Mouse (Mus musculus) myocyte (in vitro differentiated cells): ENCODE measurements at regions not wholly inside any gene's neighbourhood (a gene's known extent, or its start where the extent isn't known, plus 50 kb on each side); places are given as distances from the start of the nearest gene placed in this dataset.

ENCODE experiments used
- CEBPB ChIP-seq: IDR thresholded peaks from 2 replicates; pipeline ENCODE4 v1.6.1; 2011; ENCODE audit warnings: mild to moderate bottlenecking, moderate library complexity; ENCODE audit not compliant: poor library complexity, insufficient read depth, severe bottlenecking
- E2F4 ChIP-seq: IDR thresholded peaks from one replicate; pipeline ENCODE4 v1.6.1; 2011; ENCODE audit warnings: mild to moderate bottlenecking, control low read depth, moderate library complexity; ENCODE audit not compliant: insufficient read depth
- MAX ChIP-seq: IDR thresholded peaks from one replicate; pipeline ENCODE4 v1.6.1; 2011; ENCODE audit warnings: low read depth, mild to moderate bottlenecking, control low read depth
- MYOD1 ChIP-seq, 3 experiments: IDR thresholded peaks; one replicate each; pipeline ENCODE4 v1.6.1; 2011; ENCODE audit warnings: control low read depth in 2 of 3, low read depth in 2 of 3, mild to moderate bottlenecking in 2 of 3, moderate library complexity in 1 of 3; ENCODE audit not compliant: insufficient read length in 2 of 3, control insufficient read depth in 1 of 3
- POLR2A ChIP-seq: IDR thresholded peaks from one replicate; pipeline ENCODE4 v1.6.1; 2011; ENCODE audit warnings: low read depth, mild to moderate bottlenecking, control low read depth, moderate library complexity; ENCODE audit not compliant: insufficient read length
- POLR2AphosphoS2 ChIP-seq: IDR thresholded peaks from one replicate; pipeline ENCODE4 v1.6.1; 2011; ENCODE audit warnings: low read depth, control low read depth; ENCODE audit not compliant: insufficient read length
- TCF12 ChIP-seq: IDR thresholded peaks from one replicate; pipeline ENCODE4 v1.6.1; 2011; ENCODE audit warnings: mild to moderate bottlenecking, control low read depth; ENCODE audit not compliant: poor library complexity, insufficient read depth, severe bottlenecking
- TCF3 ChIP-seq: IDR thresholded peaks from one replicate; pipeline ENCODE4 v1.6.1; 2011; ENCODE audit warnings: low read depth, control low read depth; ENCODE audit not compliant: insufficient read length
- USF1 ChIP-seq: IDR thresholded peaks from one replicate; pipeline ENCODE4 v1.6.1; 2011; ENCODE audit warnings: low read depth, mild to moderate bottlenecking, control low read depth, moderate library complexity

GRCm38 (mm10) chr2:74119167-74119937, 208.2 kb upstream of the Atp5g3 start:
- TF ChIP-seq POLR2AphosphoS2 (no peak), POLR2A (no peak), MYOD1 (IDR thresholded peaks at IDR 0.05; ENCODE audit: control insufficient read depth in 1 of 3, insufficient read length in 2 of 3, low read depth in 2 of 3) (no peak), USF1 (no peak), TCF3 (no peak), E2F4 (no peak), TCF12 (no peak), MAX (no peak), CEBPB (no peak)
